Mouse (Mus musculus) adipocyte (in vitro differentiated cells): ENCODE measurements at regions not wholly inside any gene's neighbourhood (a gene's known extent, or its start where the extent isn't known, plus 50 kb on each side); places are given as distances from the start of the nearest gene placed in this dataset.

ENCODE experiments used
- DNase-seq: peaks from one replicate; pipeline ENCODE4 v3.0.0-alpha.2; 2016; ENCODE audit warnings: low spot score

GRCm38 (mm10) chr3:142940874-142941273 lies 59.1 kb upstream of the Pkn2 start:
- no peak for DNase-seq

DNA sequence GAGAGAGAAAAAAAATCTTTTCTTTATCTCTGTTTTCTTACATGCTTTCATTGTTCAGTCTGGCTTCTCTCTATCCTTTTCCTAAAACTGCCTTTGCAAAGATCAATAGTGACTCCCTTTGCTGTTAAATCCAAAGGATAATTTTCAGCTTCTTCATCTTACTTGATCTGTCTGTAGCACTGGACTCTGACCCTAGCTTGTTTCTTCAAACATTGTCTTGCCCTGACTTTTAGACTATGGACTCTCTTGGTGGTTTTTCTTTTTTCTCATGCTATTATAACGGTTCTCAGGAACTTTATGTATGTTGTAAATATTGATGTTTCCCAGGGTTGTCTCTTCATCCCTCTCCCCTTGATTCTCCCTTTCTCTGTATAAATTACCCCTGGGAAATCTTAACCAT lies 58.0 kb upstream of the Pkn2 start:
- DNase-seq, result no peak

- no peak for DNase-seq
Observed at GRCm38 (mm10) chr3:142935949-142936348, 54.1 kb upstream of the Pkn2 start.

DNA sequence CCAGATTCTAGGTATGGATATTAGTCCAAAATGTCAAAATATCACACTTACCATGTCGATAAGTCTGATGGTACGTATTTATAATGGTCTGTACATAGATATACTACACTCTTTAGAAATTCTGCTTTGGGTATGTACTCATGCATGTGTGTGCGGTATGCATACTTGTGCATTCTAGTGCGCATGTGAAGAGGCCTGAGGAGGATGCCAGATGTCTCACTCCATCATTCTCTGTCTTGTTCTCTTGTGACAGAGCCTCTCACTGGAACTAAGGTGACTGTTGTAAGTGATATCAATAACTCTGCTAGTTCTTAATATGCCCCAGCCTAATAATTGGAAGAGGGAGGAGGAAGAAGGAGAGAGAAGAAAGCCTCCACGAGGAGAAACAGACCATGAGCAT lies 52.5 kb upstream of the Pkn2 start:
- DNase-seq, result no peak

DNA sequence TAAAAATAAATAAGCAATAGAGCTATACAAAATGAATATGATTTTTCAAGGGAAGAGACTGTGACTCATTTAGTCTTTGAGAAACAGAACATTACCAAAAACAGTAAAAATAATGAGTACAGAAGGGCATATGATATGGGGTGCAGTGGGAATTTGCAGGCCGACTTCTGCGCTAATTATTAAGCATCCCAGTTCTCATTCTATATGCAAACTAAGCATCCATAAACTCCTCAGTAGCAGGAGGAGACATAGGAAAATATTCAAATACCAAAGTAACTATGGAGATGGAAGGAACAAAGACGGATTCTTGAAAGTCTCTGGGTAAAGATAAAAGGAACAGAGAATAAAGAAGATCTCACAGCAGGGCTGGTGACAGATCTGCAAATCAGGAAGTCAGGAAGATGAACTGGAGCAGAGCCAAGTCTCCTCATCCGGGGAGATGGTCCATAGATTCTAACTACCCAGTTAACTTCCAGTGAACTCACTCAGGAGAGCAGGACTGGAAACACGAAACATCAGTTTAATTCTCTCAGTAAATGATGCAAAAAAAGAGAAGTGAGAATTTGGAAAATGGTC lies 52.0 kb upstream of the Pkn2 start:
- no peak for DNase-seq
